Mouse (Mus musculus): ENCODE measurements at regions not wholly inside any gene's neighbourhood (a gene's known extent, or its start where the extent isn't known, plus 50 kb on each side); places are given as distances from the start of the nearest gene placed in this dataset.

- Histone ChIP-seq H3K4me3 (ENCODE audit: low read depth, low read length) (no peak overlapping the region), H3K27me3 (ENCODE audit: control insufficient read depth, insufficient read depth, low read length) (no peaks in the 10 kb centered on the region), H3K9ac (replicated peaks; ENCODE audit: low read depth, low read length) (no peak overlapping the region), H3K9me3 (ENCODE audit: control insufficient read depth, low read length) (no peaks in the 10 kb centered on the region), H3K4me2 (ENCODE audit: low read depth, low read length) (no peak overlapping the region), H3K4me1 (ENCODE audit: control insufficient read depth, insufficient read depth, low read length) (no peaks in the 10 kb centered on the region), H3K27ac (ENCODE audit: low read depth, low read length) (no peak overlapping the region), H3K36me3 (ENCODE audit: control insufficient read depth, insufficient read depth, low read length) (no peaks in the 10 kb centered on the region)
- no peak for ATAC-seq (ENCODE audit: low read depth)
- WGBS, result 79% methylated on average over 1 of the region's 1 CpGs
These were observed 94.4 kb upstream of the Agtr2 start for GRCm38 (mm10) chrX:21389992-21390391.

GRCm38 (mm10) chrX:21393212-21393611 is 91.1 kb upstream of the Agtr2 start:
- Histone ChIP-seq H3K4me2 (ENCODE audit: low read depth, low read length) (no peak overlapping the region), H3K4me3 (ENCODE audit: low read depth, low read length) (no peak overlapping the region), H3K27me3 (ENCODE audit: control insufficient read depth, insufficient read depth, low read length) (no peaks in the 10 kb centered on the region), H3K27ac (ENCODE audit: low read depth, low read length) (no peak overlapping the region), H3K9me3 (ENCODE audit: control insufficient read depth, low read length) (no peaks in the 10 kb centered on the region), H3K36me3 (ENCODE audit: control insufficient read depth, insufficient read depth, low read length) (no peaks in the 10 kb centered on the region), H3K9ac (replicated peaks; ENCODE audit: low read depth, low read length) (no peak overlapping the region), H3K4me1 (ENCODE audit: control insufficient read depth, insufficient read depth, low read length) (no peaks in the 10 kb centered on the region)
- ATAC-seq (ENCODE audit: low read depth), result no peak
- 76% methylated on average over 10 of the region's 10 CpGs for WGBS

- Histone ChIP-seq H3K9ac (replicated peaks; ENCODE audit: low read depth, low read length) (no peak overlapping the region), H3K27me3 (ENCODE audit: control insufficient read depth, insufficient read depth, low read length) (no peaks in the 10 kb centered on the region), H3K27ac (ENCODE audit: low read depth, low read length) (no peak overlapping the region), H3K9me3 (ENCODE audit: control insufficient read depth, low read length) (no peaks in the 10 kb centered on the region), H3K4me1 (ENCODE audit: control insufficient read depth, insufficient read depth, low read length) (no peaks in the 10 kb centered on the region), H3K4me2 (ENCODE audit: low read depth, low read length) (no peak overlapping the region), H3K4me3 (ENCODE audit: low read depth, low read length) (no peak overlapping the region), H3K36me3 (ENCODE audit: control insufficient read depth, insufficient read depth, low read length) (no peaks in the 10 kb centered on the region)
- WGBS, result 59% methylated on average over 4 of the region's 4 CpGs
- no peak for ATAC-seq (ENCODE audit: low read depth)
These were observed 59.5 kb upstream of the Agtr2 start for GRCm38 (mm10) chrX:21424797-21425196.

- H3K4me1 ChIP-seq (ENCODE audit: control insufficient read depth, insufficient read depth, low read length), result no peaks in the 10 kb centered on the region
- H3K4me2 ChIP-seq (ENCODE audit: low read depth, low read length), result no peak overlapping the region
- H3K9ac ChIP-seq (replicated peaks; ENCODE audit: low read depth, low read length), result no peak overlapping the region
- no peaks in the 10 kb centered on the region for H3K9me3 ChIP-seq (ENCODE audit: control insufficient read depth, low read length)
- ATAC-seq (ENCODE audit: low read depth), result no peak
- H3K4me3 ChIP-seq (ENCODE audit: low read depth, low read length), result no peak overlapping the region
- no peaks in the 10 kb centered on the region for H3K36me3 ChIP-seq (ENCODE audit: control insufficient read depth, insufficient read depth, low read length)
- H3K27ac ChIP-seq (ENCODE audit: low read depth, low read length), result no peak overlapping the region
- no peaks in the 10 kb centered on the region for H3K27me3 ChIP-seq (ENCODE audit: control insufficient read depth, insufficient read depth, low read length)
- WGBS, result 55% methylated on average over 3 of the region's 3 CpGs
These were observed 56.3 kb upstream of the Agtr2 start for GRCm38 (mm10) chrX:21428081-21428480.

GRCm38 (mm10) chrX:21433501-21433900 is 50.8 kb upstream of the Agtr2 start:
- Histone ChIP-seq H3K4me3 (ENCODE audit: low read depth, low read length) (no peak overlapping the region), H3K9ac (replicated peaks; ENCODE audit: low read depth, low read length) (no peak overlapping the region), H3K9me3 (ENCODE audit: control insufficient read depth, low read length) (no peaks in the 10 kb centered on the region), H3K4me2 (ENCODE audit: low read depth, low read length) (no peak overlapping the region), H3K36me3 (ENCODE audit: control insufficient read depth, insufficient read depth, low read length) (no peaks in the 10 kb centered on the region), H3K27me3 (ENCODE audit: control insufficient read depth, insufficient read depth, low read length) (no peaks in the 10 kb centered on the region), H3K4me1 (ENCODE audit: control insufficient read depth, insufficient read depth, low read length) (no peaks in the 10 kb centered on the region), H3K27ac (ENCODE audit: low read depth, low read length) (no peak overlapping the region)
- ATAC-seq (ENCODE audit: low read depth), result no peak
